Mouse (Mus musculus) liver, embryonic 11.5 days (tissue): Measurements from ENCODE around the gene Ing5. TPM values are rescaled to one million over a fixed set of nuclear protein-coding genes. Genes with fewer than 3 reads are reported as not detected.
A peak's percentile ranks its signal among the peaks of the same experiment; 100 is the strongest.

Source experiments
- ATAC-seq: fragments of 200-750 bp; cut with Nextera tagmentation; replicated peaks from 2 replicates; pipeline ENCODE4 v1.8.0; 2017; ENCODE audit warnings: moderate number of reproducible peaks, mild to moderate bottlenecking, moderate TSS enrichment, moderate library complexity; ENCODE audit not compliant: low FRiP score
- DNase-seq: peaks from one replicate; pipeline ENCODE4 v3.0.0-alpha.2; 2017; ENCODE audit warnings: low spot score
- H3K27ac ChIP-seq: fragments of 300-500 bp; sonication (generic); 2 replicates; pipeline ENCODE4 v1.5.1; 2014; ENCODE audit warnings: mild to moderate bottlenecking, low read depth, low read length, control low read depth
- H3K27me3 ChIP-seq: fragments of 300-500 bp; sonication (generic); replicated peaks from 2 replicates; pipeline ENCODE4 v1.6.1; 2014; ENCODE audit warnings: low read length, mixed read lengths; ENCODE audit not compliant: control insufficient read depth, insufficient read depth
- H3K36me3 ChIP-seq: fragments of 300-500 bp; sonication (generic); 2 replicates; pipeline ENCODE4 v1.6.1; 2014; ENCODE audit warnings: mild to moderate bottlenecking, low read length, moderate library complexity, mixed read lengths; ENCODE audit not compliant: control insufficient read depth, insufficient read depth
- H3K4me1 ChIP-seq: fragments of 300-500 bp; sonication (generic); replicated peaks from 2 replicates; pipeline ENCODE4 v1.6.1; 2014; ENCODE audit warnings: low read length, mixed read lengths; ENCODE audit not compliant: control insufficient read depth, insufficient read depth
- H3K4me2 ChIP-seq: fragments of 300-500 bp; sonication (generic); 2 replicates; pipeline ENCODE4 v1.6.1; 2014; ENCODE audit warnings: mild to moderate bottlenecking, control low read depth, moderate library complexity
- H3K4me3 ChIP-seq: fragments of 300-500 bp; sonication (generic); 2 replicates; pipeline ENCODE4 v1.5.1; 2014; ENCODE audit warnings: low read depth, low read length, control low read depth
- H3K9ac ChIP-seq: fragments of 300-500 bp; sonication (generic); 2 replicates; pipeline ENCODE4 v1.6.1; 2014; ENCODE audit warnings: low read depth, low read length, control low read depth
- H3K9me3 ChIP-seq: fragments of 300-500 bp; sonication (generic); 2 replicates; pipeline ENCODE4 v1.6.1; 2016; ENCODE audit warnings: low read length, inconsistent platforms, mixed read lengths; ENCODE audit not compliant: control insufficient read depth
- WGBS: fragments of 180-500 bp; shearing (Covaris S2); extraction: QIAGEN DNeasy Blood & Tissue Kit; methylation state at CpG from one replicate; pipeline ENCODE4 v1.1.7; 2014; 5-methylcytosine and 5-hydroxymethylcytosine counted together
- polyA plus RNA-seq: library from polyadenylated mRNA; unstranded; fragments of >200 nt; fragmentation: Nextera tagmentation; extraction: Ambion mirVana; gene quantifications from 2 replicates; pipeline ENCODE4 v1.2.1, GENCODE M21; 2014

Gene Ing5
- polyA plus RNA-seq, 1 experiment from 2014 or later, result 23.1 TPM

GRCm38 (mm10) chr1:93804818-93805217 is 1.1 kb downstream of the Ing5 start:
- Histone ChIP-seq H3K27ac (peak overlapping the region; percentile 53; the same call in 1 of the 2 replicates), H3K4me3 (peak overlapping the region; percentile 70), H3K27me3 (no peaks in the 10 kb centered on the region), H3K4me2 (peak overlapping the region; percentile 77), H3K9me3 (no peaks in the 10 kb centered on the region), H3K36me3 (peaks cover 25% of the 10 kb centered on the region), H3K9ac (peak overlapping the region; percentile 84), H3K4me1 (peaks cover 31% of the 10 kb centered on the region)
- 60% methylated on average over 4 of the region's 4 CpGs for WGBS
- no peak for ATAC-seq
- no peak for DNase-seq

DNA sequence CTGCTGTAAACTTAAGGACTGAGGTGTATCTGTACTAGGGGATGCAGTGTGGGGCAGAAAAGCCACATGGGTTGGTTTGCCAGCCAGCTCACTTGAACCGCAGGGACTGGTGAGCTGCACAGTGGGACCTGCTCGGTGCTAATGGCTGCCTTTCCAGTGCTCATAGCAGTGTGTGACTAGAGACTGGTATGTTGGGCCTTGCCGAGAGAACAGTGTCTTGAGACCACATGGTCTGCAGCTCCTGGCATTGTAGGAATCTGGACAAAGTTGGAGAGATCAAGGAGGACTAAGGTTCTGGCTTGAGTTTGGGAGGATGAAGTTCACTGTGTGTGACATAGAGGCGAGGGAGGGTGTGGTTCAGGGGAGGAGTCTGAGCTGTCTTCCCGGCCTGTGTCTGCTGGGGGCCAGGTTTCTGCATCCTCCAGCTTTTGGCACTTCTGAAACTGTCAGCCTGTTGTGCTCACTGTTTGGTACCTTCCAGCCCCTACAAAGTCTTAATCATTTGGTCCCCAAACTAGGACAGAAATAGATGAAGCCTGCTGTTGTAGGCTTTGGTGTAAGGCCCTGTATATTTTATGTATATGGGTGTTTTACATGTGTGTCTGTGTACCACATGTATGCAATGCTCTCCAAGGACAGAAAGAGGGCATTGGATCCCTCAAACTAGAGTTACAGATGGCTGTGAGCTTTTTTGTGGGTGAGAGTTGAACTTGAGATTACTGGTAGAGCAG is 1.6 kb downstream of the Ing5 start:
- H3K4me3 ChIP-seq, result peak overlapping the region; percentile 70
- H3K4me2 ChIP-seq, result peak overlapping the region; percentile 77
- DNase-seq (no peak), ATAC-seq (no peak)
- WGBS, result 62% methylated on average over 5 of the region's 5 CpGs
- H3K27me3 ChIP-seq, result no peaks in the 10 kb centered on the region
- H3K9ac ChIP-seq, result peak overlapping the region; percentile 38; the same call in 1 of the 2 replicates
- peak overlapping the region; percentile 44 for H3K27ac ChIP-seq
- peaks cover 31% of the 10 kb centered on the region for H3K4me1 ChIP-seq
- no peaks in the 10 kb centered on the region for H3K9me3 ChIP-seq
- peaks cover 22% of the 10 kb centered on the region for H3K36me3 ChIP-seq

- no peak overlapping the region for H3K9ac ChIP-seq
- H3K36me3 ChIP-seq, result peaks cover 45% of the 10 kb centered on the region
- no peak overlapping the region for H3K27ac ChIP-seq
- no peaks in the 10 kb centered on the region for H3K9me3 ChIP-seq
- WGBS, result 90% methylated on average over 4 of the region's 4 CpGs
- peaks cover 19% of the 10 kb centered on the region for H3K4me1 ChIP-seq
- no peak overlapping the region for H3K4me2 ChIP-seq
- H3K27me3 ChIP-seq, result no peaks in the 10 kb centered on the region
- DNase-seq (no peak), ATAC-seq (no peak)
- no peak overlapping the region for H3K4me3 ChIP-seq
Measured at GRCm38 (mm10) chr1:93808871-93809270, 5.1 kb downstream of the Ing5 start.

DNA sequence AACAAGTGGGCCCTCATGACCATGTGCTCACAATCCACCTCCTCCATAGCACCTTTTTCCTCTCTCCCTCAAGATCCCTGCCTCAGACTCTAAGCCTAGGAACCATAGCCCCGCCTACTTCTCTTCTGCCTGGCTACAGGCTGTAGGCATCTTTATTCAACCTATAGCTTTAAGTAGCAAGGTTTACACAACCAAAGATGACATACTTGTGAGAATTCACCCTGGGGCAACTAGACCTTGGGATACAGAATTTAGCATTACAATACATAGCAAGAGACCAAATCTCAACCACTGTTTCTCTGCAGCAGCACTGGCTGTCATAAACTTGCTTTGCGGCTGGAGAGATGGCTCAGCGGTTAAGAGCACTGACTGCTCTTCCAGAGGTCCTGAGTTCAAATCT is 6.2 kb downstream of the Ing5 start:
- 89% methylated on average over 3 of the region's 3 CpGs for WGBS
- ATAC-seq (no peak), DNase-seq (no peak)
- no peak overlapping the region for H3K4me2 ChIP-seq
- no peak overlapping the region for H3K4me3 ChIP-seq
- H3K36me3 ChIP-seq, result peaks cover 54% of the 10 kb centered on the region
- H3K9me3 ChIP-seq, result no peaks in the 10 kb centered on the region
- H3K9ac ChIP-seq, result no peak overlapping the region
- H3K27me3 ChIP-seq, result no peaks in the 10 kb centered on the region
- H3K27ac ChIP-seq, result no peak overlapping the region
- H3K4me1 ChIP-seq, result peaks cover 11% of the 10 kb centered on the region

- Histone ChIP-seq H3K27ac (no peak overlapping the region), H3K4me3 (no peak overlapping the region), H3K36me3 (peaks cover 60% of the 10 kb centered on the region), H3K27me3 (no peaks in the 10 kb centered on the region), H3K4me1 (no peaks in the 10 kb centered on the region), H3K4me2 (no peak overlapping the region), H3K9ac (no peak overlapping the region), H3K9me3 (no peaks in the 10 kb centered on the region)
- 85% methylated on average over 8 of the region's 8 CpGs for WGBS
- DNase-seq (no peak), ATAC-seq (no peak)
Measured at GRCm38 (mm10) chr1:93811495-93812039, 7.8 kb downstream of the Ing5 start.

- no peaks in the 10 kb centered on the region for H3K27me3 ChIP-seq
- no peak overlapping the region for H3K4me3 ChIP-seq
- whole genome bisulfite sequencing, result 88% methylated on average over 8 of the region's 8 CpGs
- H3K4me1 ChIP-seq, result no peaks in the 10 kb centered on the region
- no peak overlapping the region for H3K9ac ChIP-seq
- no peak overlapping the region for H3K27ac ChIP-seq
- H3K36me3 ChIP-seq, result peaks cover 65% of the 10 kb centered on the region
- no peaks in the 10 kb centered on the region for H3K9me3 ChIP-seq
- DNase-seq (no peak), ATAC-seq (no peak)
- no peak overlapping the region for H3K4me2 ChIP-seq
Measured at GRCm38 (mm10) chr1:93817823-93818532, 14.2 kb downstream of the Ing5 start.

DNA sequence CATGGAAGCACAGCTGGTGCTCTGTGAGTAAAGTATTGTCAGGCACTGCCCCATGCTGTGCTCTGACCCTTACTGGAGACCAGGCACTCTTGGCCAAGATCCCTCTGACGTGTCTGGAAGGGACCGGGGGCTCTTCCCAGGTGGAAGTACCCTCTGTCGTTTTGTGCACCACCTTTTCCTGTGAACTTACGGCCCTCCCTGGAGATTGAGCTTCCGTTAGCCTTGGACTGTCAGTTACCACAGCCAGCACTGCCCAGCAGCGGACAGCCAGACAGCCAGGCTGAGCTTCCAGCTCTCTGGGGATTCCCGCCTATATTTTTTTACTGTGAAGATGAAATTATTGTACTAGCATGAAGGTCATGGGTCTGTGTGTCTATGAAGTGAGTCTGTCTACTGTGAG is 15.0 kb downstream of the Ing5 start:
- H3K36me3 ChIP-seq, result peaks cover 59% of the 10 kb centered on the region
- WGBS, result 95% methylated on average over 7 of the region's 7 CpGs

DNA sequence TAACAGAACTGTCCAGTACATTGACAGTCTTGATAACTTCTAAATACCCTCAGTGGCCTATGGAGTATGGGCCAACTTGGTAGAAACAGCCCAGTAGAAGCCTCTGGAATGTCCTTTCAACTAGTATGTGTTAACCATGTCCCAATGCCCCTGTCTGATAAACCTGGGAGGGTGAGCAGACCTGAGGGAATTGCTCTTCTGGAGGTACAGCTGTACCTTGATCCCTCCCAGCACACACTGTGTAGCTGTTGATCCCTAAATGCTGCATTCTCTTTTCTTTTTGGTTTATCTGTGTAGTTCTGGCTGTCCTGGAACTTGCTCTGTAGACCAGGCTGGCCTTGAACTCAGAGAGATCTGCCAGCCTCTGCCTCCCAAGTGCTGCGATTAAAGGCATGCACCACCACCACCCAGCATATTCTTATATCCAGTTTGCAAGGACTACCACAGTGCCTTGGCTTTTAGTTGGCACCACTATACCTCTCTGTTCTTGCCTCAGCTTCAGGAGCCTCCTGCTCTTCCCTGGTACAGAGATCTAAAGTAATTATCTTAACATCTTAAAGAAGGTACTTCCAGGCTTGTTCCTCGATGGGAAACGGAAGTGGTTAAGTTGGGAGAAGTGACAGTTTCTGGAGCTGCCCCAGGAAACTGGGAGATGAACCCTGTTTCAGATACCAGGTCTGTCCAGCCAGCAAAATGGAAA is 20.2 kb downstream of the Ing5 start:
- Histone ChIP-seq H3K9me3 (no peaks in the 10 kb centered on the region), H3K9ac (peak overlapping the region; percentile 61), H3K4me3 (peak overlapping the region; percentile 65; the same call in 1 of the 2 replicates), H3K36me3 (peaks cover 18% of the 10 kb centered on the region; the same call in 1 of the 2 replicates), H3K4me1 (peaks cover 10% of the 10 kb centered on the region), H3K27me3 (no peaks in the 10 kb centered on the region), H3K4me2 (peak overlapping the region; percentile 78), H3K27ac (peak overlapping the region; percentile 96)
- 78% methylated on average over 3 of the region's 3 CpGs for WGBS
- ATAC-seq (no peak), DNase-seq (no peak)

More for the DNA sequence above, 15.0 kb downstream of the Ing5 start:
- no peak overlapping the region for H3K4me3 ChIP-seq
- ATAC-seq (no peak), DNase-seq (no peak)
- no peak overlapping the region for H3K27ac ChIP-seq
- no peak overlapping the region for H3K4me2 ChIP-seq
- no peaks in the 10 kb centered on the region for H3K9me3 ChIP-seq
- H3K9ac ChIP-seq, result no peak overlapping the region
- H3K27me3 ChIP-seq, result no peaks in the 10 kb centered on the region
- no peaks in the 10 kb centered on the region; the same call in 1 of the 2 replicates for H3K4me1 ChIP-seq
